Mouse (Mus musculus): Measurements from ENCODE around the gene Cct7. TPM values are rescaled to one million over a fixed set of nuclear protein-coding genes. Genes with fewer than 3 reads are reported as not detected.
A peak's percentile ranks its signal among the peaks of the same experiment; 100 is the strongest.

Gene Cct7
- polyA plus RNA-seq, 1 experiment from 2014 or later = 408 TPM

DNA sequence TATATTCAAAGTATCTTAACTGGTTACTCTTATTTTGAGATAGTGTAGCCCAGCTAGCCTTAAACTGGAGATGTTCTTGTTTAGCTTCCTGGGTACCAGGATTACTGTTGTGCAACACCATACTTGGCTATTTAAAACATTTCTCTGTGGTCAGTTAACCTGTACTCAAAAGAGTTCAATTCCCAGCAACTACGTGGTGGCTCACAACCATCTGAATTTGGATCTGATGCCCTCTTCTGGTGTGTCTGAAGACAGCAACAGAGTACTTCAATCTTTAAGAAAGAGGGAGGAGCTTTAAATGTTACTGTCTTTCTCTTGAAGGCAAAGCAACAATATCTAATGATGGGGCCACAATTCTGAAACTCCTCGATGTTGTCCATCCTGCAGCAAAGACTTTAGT, 8.3 kb downstream of the Cct7 start:
- no peak overlapping the region for H3K27ac ChIP-seq
- no peak overlapping the region for H3K4me3 ChIP-seq (replicated peaks)
- H3K36me3 ChIP-seq = peaks cover 78% of the 10 kb centered on the region
- H3K9ac ChIP-seq = no peak overlapping the region
- H3K4me1 ChIP-seq (replicated peaks) = peaks cover 38% of the 10 kb centered on the region
- 73% methylated on average over 2 of the region's 2 CpGs for WGBS (ENCODE audit: insufficient replicate concordance)
- ATAC-seq (ENCODE audit: low read depth) (no peak), DNase-seq (no peak)
- H3K27me3 ChIP-seq = no peaks in the 10 kb centered on the region
- no peaks in the 10 kb centered on the region for H3K9me3 ChIP-seq (replicated peaks)
- no peak overlapping the region for H3K4me2 ChIP-seq

DNA sequence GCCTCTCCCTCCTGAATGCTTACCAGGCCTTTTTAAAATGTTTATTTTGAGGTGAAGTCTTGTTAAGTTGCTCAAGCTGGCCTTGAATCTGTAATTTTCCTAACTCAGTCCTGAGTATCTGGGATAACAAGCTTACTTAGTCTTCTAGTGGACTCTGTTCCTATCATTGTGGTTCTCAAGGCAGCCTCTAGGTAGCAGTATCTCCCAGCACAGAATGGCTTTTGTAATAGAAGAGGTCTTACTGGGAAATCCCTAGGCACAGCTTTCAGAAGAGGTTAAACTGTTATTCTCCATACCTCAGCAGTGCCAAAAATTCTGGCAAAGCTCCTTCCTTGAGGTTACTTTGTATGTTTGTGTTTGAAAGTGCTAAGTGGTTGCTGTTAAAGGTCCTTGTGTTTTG, 14.1 kb downstream of the Cct7 start:
- H3K27ac ChIP-seq = no peak overlapping the region
- no peak overlapping the region for H3K4me2 ChIP-seq
- no peak overlapping the region for H3K9ac ChIP-seq
- no peak overlapping the region for H3K4me3 ChIP-seq (replicated peaks)
- H3K36me3 ChIP-seq = peaks cover 96% of the 10 kb centered on the region
- H3K9me3 ChIP-seq (replicated peaks) = no peaks in the 10 kb centered on the region
- no peak for DNase-seq
- no peaks in the 10 kb centered on the region for H3K27me3 ChIP-seq
- no peak for ATAC-seq (ENCODE audit: low read depth)
- H3K4me1 ChIP-seq (replicated peaks) = no peaks in the 10 kb centered on the region

DNA sequence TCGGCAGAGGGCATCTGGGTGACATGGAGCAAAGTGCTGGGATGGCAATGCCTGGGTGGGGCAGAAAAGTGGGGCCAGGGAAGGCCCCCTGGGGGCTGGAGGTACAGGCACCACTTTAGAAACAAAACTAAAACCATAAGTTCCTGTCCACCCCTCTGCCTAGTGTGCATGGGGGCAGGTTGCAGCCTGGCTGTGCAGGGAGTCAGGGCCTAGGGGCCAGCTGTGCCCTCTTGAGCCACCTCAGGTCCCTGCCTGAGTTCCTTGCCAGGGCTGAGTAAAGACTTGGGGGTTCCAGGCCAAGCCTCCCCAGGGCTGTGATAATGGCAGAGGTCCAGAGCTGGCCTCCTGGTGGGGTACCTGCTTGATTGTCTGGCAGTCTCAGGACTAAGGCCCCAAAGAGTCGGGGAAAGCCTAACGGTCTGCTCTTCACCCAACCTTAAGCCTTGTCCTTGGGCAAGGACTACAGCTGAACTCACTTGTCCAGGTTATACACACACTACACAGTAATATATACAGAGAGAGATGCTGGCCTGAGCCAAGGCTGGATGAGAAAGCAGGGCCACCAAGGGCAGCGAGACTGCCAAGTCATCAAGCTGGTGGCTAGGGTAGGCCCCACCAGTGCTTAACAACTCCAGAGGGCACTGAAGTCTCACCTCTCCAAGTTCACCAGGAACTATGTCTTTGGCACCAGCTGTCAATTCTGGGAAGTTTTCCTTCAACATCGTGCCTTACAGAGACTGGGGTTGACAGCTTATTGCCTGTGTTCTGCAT, 18.5 kb downstream of the Cct7 start:
- ATAC-seq (ENCODE audit: low read depth) = 0 out of 2 replicates have a peak, but pooled peaks have one; percentile 9
- H3K4me1 ChIP-seq (replicated peaks) = no peaks in the 10 kb centered on the region
- H3K4me3 ChIP-seq (replicated peaks) = no peak overlapping the region
- peaks cover 51% of the 10 kb centered on the region for H3K36me3 ChIP-seq
- no peak for DNase-seq
- H3K9me3 ChIP-seq (replicated peaks) = no peaks in the 10 kb centered on the region
- no peak overlapping the region for H3K4me2 ChIP-seq
- 58% methylated on average over 5 of the region's 5 CpGs for WGBS (ENCODE audit: insufficient replicate concordance)
- no peak overlapping the region for H3K27ac ChIP-seq
- H3K27me3 ChIP-seq = 0 out of 2 replicates have a peak, but pooled peaks cover 5% of the 10 kb centered on the region
- H3K9ac ChIP-seq = no peak overlapping the region

DNA sequence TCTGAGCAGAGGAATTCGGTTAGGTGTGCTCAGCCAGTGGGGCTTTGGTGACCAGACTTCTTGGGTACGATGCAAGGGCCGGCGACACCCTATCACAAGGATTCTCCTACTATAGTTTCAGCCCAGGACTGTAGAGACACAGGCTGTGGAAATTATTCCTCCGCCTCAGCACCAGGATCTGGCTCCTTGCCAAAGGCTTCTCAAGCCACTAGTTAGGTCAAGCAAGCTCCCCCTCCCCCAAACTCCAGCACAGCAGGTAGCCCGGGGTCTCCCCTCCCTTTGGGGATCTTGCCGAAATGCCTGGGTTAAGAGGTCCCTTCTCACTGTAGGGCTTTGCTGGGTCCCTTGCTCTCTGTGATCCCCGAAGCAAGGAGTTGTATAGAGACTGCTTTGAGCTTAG, 20.6 kb downstream of the Cct7 start:
- no peak overlapping the region for H3K27ac ChIP-seq
- DNase-seq (no peak), ATAC-seq (ENCODE audit: low read depth) (no peak)
- no peaks in the 10 kb centered on the region for H3K4me1 ChIP-seq (replicated peaks)
- peaks cover 30% of the 10 kb centered on the region for H3K36me3 ChIP-seq
- H3K9ac ChIP-seq = no peak overlapping the region
- no peak overlapping the region for H3K4me2 ChIP-seq
- 58% methylated on average over 8 of the region's 8 CpGs for WGBS (ENCODE audit: insufficient replicate concordance)
- no peak overlapping the region for H3K4me3 ChIP-seq (replicated peaks)
- H3K27me3 ChIP-seq = 0 out of 2 replicates have a peak, but pooled peaks cover 9% of the 10 kb centered on the region
- H3K9me3 ChIP-seq (replicated peaks) = no peaks in the 10 kb centered on the region

DNA sequence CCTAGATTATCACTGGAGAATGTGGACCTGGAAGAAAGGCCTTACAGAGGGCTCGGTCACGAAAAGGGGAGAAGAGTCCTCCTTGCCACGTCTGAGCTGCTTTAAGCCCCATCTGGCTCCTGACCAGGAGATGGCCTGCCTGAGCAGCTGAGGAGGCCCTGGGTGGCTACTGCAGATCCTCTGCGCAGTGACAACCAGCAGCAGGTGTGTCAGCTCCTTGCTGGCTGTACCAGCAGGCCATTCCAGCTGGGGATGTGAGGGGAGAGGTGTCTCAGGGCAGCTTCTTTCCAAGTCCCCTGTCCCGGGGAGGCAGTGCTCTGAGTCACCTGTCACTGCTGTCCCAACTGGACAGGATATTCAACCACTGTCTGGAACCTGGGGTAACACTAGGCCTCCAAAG, 21.2 kb downstream of the Cct7 start:
- Histone ChIP-seq H3K27ac (no peak overlapping the region), H3K36me3 (peaks cover 24% of the 10 kb centered on the region), H3K9me3 (replicated peaks) (no peaks in the 10 kb centered on the region), H3K27me3 (0 out of 2 replicates have a peak, but pooled peaks cover 13% of the 10 kb centered on the region), H3K9ac (no peak overlapping the region), H3K4me3 (replicated peaks) (no peak overlapping the region), H3K4me2 (no peak overlapping the region), H3K4me1 (replicated peaks) (no peaks in the 10 kb centered on the region)
- ATAC-seq (ENCODE audit: low read depth) = no peak
- WGBS (ENCODE audit: insufficient replicate concordance) = 47% methylated on average over 5 of the region's 5 CpGs
- DNase-seq = no peak

DNA sequence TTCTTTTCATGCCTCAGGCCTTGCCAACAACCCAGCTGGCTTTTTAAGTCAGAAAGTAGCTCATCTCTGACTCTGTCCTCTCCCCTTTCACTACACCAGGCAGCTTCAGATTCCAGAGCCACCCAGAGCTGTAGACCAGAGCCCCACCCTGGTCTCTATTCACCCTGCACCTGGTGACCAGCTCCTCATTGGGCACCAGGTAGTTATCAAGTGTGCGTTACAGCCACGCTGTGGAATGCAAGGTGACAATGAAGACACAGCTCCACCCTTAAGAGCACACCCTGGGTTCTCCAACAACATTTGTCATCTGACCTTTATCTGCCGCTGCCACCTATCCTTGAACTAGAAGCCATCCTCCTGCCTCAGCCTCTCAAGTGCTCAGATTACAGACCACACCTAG, 24.3 kb downstream of the Cct7 start:
- Histone ChIP-seq H3K9me3 (replicated peaks) (no peaks in the 10 kb centered on the region), H3K4me3 (replicated peaks) (no peak overlapping the region), H3K27ac (no peak overlapping the region), H3K27me3 (peaks cover 34% of the 10 kb centered on the region), H3K36me3 (no peaks in the 10 kb centered on the region), H3K4me1 (replicated peaks) (no peaks in the 10 kb centered on the region), H3K9ac (no peak overlapping the region), H3K4me2 (no peak overlapping the region)
- ATAC-seq (ENCODE audit: low read depth) (no peak), DNase-seq (no peak)
- WGBS (ENCODE audit: insufficient replicate concordance) = 55% methylated on average over 3 of the region's 3 CpGs

DNA sequence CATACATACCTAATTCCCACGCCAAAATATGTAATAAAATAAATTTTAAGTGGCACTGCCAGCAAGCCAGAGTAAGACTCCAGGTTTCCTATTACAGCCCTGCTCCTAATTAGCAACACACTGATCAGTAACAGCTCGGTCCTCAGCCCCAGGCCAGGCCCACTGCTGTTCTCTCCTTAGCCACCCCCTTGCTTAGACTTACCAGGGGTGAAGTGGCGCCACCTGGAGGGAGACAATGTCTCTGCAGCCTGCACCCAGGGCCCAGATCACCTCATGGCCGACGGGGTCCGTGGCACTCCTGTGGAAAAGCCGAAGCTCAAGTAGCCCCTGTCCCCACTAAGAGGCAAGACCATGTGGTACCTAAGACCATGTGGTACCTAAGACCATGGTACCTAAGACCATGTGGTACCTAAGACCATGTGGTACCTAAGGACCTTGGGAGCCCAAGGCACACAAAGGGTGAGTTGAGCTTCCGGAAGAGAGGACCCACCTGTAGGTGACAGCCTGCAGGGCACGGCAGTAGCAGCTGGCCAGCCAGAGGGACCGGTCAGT, 26.1 kb downstream of the Cct7 start:
- Histone ChIP-seq H3K9ac (no peak overlapping the region), H3K27ac (no peak overlapping the region), H3K4me1 (replicated peaks) (no peaks in the 10 kb centered on the region), H3K4me3 (replicated peaks) (no peak overlapping the region), H3K27me3 (peaks cover 48% of the 10 kb centered on the region), H3K36me3 (no peaks in the 10 kb centered on the region), H3K4me2 (no peak overlapping the region), H3K9me3 (replicated peaks) (no peaks in the 10 kb centered on the region; the same call in 1 of the 2 replicates)
- ATAC-seq (ENCODE audit: low read depth) = peak; percentile 37
- DNase-seq = peak; percentile 28
- WGBS (ENCODE audit: insufficient replicate concordance) = 25% methylated on average over 10 of the region's 10 CpGs

DNA sequence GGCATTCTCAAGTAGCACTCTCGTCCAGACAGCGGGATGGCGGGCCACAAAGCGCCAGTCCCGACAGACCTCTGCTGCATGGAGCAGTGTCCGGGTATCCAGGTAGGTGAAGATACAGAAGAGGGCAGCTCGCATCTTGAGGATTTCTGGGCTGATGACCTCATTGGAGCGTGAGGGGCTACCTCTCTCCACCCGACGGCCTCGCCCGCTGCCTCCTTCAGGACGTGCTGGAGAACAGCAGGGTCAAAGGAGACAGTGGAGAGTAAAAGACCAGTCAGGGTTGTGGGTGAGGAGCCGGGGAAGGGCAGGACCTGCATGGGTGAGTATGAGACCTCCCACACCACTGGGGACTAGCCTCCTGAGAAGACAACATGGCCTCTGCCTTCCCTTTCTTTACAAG, 27.1 kb downstream of the Cct7 start:
- ATAC-seq (ENCODE audit: low read depth) = no peak
- Histone ChIP-seq H3K36me3 (no peaks in the 10 kb centered on the region), H3K9me3 (replicated peaks) (no peaks in the 10 kb centered on the region; the same call in 1 of the 2 replicates), H3K4me3 (replicated peaks) (no peak overlapping the region), H3K9ac (no peak overlapping the region), H3K27ac (no peak overlapping the region), H3K4me2 (no peak overlapping the region), H3K4me1 (replicated peaks) (no peaks in the 10 kb centered on the region), H3K27me3 (peaks cover 53% of the 10 kb centered on the region)
- 33% methylated on average over 14 of the region's 14 CpGs for WGBS (ENCODE audit: insufficient replicate concordance)
- DNase-seq = no peak

DNA sequence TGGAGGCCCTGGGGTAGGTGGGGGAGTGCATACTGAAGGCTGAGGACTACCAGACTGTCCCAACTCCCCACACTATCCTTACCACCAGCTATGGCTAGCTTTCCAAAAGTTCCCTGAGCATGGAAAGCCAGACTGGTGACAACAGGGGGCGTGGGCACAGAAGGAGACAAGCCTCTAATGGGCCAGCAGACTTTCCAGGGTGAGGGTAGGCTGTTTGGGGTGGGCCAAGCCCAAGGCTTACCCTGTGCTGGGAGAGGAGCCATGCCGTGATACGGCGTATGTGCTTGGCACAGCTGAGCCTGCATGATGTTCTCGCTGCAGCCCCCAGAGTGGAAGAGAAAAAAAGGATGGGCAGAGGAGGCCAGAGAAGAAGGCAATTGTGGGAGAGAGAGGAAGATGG, 28.7 kb downstream of the Cct7 start:
- DNase-seq (no peak), ATAC-seq (ENCODE audit: low read depth) (no peak)
- Histone ChIP-seq H3K9ac (no peak overlapping the region), H3K27ac (no peak overlapping the region), H3K36me3 (no peaks in the 10 kb centered on the region), H3K4me3 (replicated peaks) (no peak overlapping the region), H3K27me3 (peaks cover 66% of the 10 kb centered on the region), H3K4me2 (no peak overlapping the region), H3K9me3 (replicated peaks) (no peaks in the 10 kb centered on the region; the same call in 1 of the 2 replicates), H3K4me1 (replicated peaks) (peaks cover 4% of the 10 kb centered on the region; the same call in 1 of the 2 replicates)
- WGBS (ENCODE audit: insufficient replicate concordance) = 70% methylated on average over 5 of the region's 5 CpGs

DNA sequence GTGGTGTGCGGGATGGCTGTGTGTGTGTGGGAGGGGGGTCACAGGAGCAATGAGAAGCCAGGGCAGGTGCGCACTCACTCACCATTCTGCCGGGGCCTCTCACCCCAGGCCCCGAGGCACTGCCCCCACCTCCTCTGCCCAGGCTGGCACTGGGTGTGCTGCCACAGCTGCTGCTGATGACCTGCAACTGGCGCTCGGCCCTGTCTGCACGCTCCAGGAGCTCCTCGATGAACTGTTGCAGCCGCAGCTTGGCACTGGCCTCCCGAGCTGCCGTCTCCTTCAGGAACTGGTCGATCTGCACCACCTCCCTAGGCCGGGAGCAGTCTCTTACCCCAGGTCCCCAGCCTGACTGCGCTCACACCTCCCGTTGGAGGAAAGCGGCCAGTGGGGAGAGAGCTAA, 29.4 kb downstream of the Cct7 start:
- no peaks in the 10 kb centered on the region for H3K36me3 ChIP-seq
- H3K9ac ChIP-seq = no peak overlapping the region
- H3K27me3 ChIP-seq = peaks cover 70% of the 10 kb centered on the region
- no peaks in the 10 kb centered on the region; the same call in 1 of the 2 replicates for H3K9me3 ChIP-seq (replicated peaks)
- H3K4me3 ChIP-seq (replicated peaks) = no peak overlapping the region
- H3K27ac ChIP-seq = no peak overlapping the region
- WGBS (ENCODE audit: insufficient replicate concordance) = 59% methylated on average over 16 of the region's 16 CpGs
- no peak for ATAC-seq (ENCODE audit: low read depth)
- no peak overlapping the region for H3K4me2 ChIP-seq
- peaks cover 4% of the 10 kb centered on the region; the same call in 1 of the 2 replicates for H3K4me1 ChIP-seq (replicated peaks)
- no peak for DNase-seq

DNA sequence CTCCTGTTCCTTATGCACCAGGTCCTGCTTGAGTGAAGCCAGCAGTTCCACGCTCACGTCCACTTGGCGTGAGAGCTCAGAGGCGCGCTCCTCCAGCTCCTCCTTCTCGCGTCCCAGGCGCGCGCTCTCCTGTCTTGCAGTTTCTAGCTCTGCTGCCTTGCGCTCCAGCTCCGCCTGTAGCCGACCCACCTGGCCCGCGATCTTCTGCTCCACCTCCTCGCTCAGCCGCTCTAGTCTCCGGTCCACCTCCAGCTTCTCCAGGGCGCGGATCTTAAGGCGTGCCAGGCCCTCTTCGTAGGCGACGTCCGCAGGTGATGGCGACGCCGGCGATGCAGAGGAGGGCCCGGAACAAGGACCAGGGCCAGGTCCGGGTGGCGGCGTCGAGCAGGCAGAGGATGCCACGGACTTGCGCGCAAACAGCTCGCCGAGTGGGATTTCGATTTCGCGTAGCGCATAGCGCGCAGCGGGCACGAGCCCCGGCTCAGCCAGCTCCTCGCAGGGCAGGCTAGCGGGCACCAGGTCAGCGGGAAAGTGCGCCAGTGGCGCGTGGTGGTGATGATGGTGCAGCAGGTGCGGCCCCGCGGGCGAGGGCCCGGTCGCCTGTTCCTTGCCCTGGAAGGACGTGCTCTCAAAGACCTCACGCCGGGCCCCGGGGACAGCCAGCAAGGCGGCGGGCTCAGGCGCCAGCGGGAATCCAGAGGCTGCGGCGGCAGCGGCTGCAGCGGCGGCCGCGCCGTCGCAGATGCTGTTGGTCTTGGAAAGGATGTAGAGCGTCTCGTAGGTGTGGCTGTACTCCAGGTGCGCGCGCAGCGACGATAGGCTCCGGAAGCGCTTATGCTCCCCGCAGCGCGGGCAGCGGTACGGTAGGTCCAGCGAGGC, 32.8 kb downstream of the Cct7 start:
- no peaks in the 10 kb centered on the region for H3K36me3 ChIP-seq
- no peak overlapping the region for H3K27ac ChIP-seq
- peaks cover 66% of the 10 kb centered on the region for H3K27me3 ChIP-seq
- DNase-seq = no peak
- H3K4me3 ChIP-seq (replicated peaks) = peak overlapping the region; percentile 14; the same call in 1 of the 2 replicates
- H3K9me3 ChIP-seq (replicated peaks) = no peaks in the 10 kb centered on the region; the same call in 1 of the 2 replicates
- no peak for ATAC-seq (ENCODE audit: low read depth)
- 6% methylated on average over 88 of the region's 92 CpGs for WGBS (ENCODE audit: insufficient replicate concordance)
- no peak overlapping the region for H3K9ac ChIP-seq
- H3K4me1 ChIP-seq (replicated peaks) = peaks cover 4% of the 10 kb centered on the region; the same call in 1 of the 2 replicates
- H3K4me2 ChIP-seq = peak overlapping the region; percentile 30
